Mouse (Mus musculus): Measurements from ENCODE around the gene Stard3. TPM values are rescaled to one million over a fixed set of nuclear protein-coding genes. Genes with fewer than 3 reads are reported as not detected.
"Not testable (repeated sequence)": the region's sequence is repeated elsewhere in the genome, so short reads cannot be mapped to it uniquely, and the experiment has no call there.

The Stard3 gene
- polyA plus RNA-seq, 1 experiment = 14.9 TPM

DNA sequence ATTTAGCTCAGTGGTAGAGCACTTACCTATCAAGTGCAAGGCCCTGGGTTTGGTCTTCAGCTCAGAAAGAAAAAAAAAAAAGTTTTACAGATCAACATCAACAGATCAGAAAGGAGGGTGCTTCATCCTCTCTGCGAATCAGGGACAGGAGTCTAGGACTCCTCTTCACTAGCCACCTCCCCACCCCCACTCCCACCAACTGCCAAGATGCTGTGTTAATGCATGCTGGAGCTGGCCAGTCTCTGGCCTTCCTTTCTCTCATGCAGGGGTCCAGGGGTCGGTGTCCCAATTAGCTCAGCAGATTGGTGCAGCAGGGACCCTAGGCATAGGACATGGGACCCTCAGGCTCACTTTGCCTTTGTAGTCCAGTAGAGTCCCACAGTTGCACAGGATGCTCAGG is 12.4 kb downstream of the Stard3 start:
- Histone ChIP-seq H3K4me3 (ENCODE audit: insufficient read depth, low read length) (no peak overlapping the region), H3K4me1 (ENCODE audit: control insufficient read depth, insufficient read depth, low read length) (no peaks in the 10 kb centered on the region), H3K27ac (ENCODE audit: insufficient read depth, low read length) (no peak overlapping the region)
- TF ChIP-seq POLR2A (IDR thresholded peaks at IDR 0.05; ENCODE audit: low read depth, low read length) (no peak), CTCF (IDR thresholded peaks at IDR 0.05; ENCODE audit: borderline replicate concordance, insufficient read depth, low read length) (no peak)

DNA sequence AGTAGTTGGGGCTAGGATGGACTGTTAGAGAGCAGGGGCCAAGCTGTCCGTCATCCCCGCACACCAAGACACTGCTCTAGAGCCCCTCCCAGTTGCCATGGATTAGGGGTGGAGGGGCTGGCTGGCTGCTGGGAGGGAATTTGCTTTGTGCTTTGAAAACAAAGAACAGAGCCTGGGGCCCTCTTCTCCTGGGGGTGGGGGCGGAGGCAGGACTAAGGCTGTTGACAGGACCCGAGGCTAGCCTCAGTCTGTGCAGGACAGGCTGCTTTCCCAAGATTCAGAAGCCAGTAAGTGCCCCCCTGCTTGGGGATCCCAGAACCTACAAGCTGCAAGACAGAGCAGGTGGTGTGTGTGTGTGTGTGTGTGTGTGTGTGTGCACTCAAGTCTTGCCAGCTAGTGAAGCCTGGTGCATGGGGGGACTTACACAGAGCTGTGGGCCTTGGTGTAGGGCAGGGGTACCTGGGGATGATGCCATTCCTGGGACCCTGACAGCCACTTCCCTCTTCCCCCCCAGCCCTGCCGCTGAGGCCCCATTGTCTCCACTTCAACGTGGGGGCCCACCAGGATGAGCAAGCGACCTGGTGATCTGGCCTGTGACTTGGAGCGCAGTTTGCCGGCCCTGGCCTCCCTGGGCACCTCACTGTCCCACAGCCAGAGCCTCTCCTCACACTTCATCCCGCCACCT is 13.5 kb downstream of the Stard3 start:
- Histone ChIP-seq H3K4me3 (ENCODE audit: insufficient read depth, low read length) (no peak overlapping the region), H3K27ac (ENCODE audit: insufficient read depth, low read length) (no peak overlapping the region), H3K4me1 (ENCODE audit: control insufficient read depth, insufficient read depth, low read length) (no peaks in the 10 kb centered on the region)
- TF ChIP-seq CTCF (IDR thresholded peaks at IDR 0.05; ENCODE audit: borderline replicate concordance, insufficient read depth, low read length) = no peak
- no peak for TF ChIP-seq POLR2A (IDR thresholded peaks at IDR 0.05; ENCODE audit: low read depth, low read length)

DNA sequence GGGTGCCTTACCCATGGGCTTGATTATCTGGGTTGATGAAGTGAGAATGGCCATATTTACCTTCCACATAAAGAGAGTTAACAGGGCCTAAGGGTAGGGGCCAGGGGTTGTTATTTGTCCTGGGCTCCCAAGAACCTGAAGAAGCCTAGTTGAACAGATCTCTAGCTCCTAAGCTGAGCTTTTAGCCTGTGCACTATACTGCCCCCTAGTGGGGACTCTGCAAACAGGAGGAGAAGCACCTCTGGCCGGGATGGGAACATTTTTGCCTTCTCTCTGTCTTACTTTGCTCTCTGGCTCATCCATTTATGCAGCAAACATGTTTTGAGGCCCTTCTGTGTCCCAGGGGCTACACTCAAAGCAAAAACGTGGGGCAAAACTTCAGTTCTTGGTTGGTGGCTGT is 14.2 kb downstream of the Stard3 start:
- Histone ChIP-seq H3K4me3 (ENCODE audit: insufficient read depth, low read length) (no peak overlapping the region), H3K27ac (ENCODE audit: insufficient read depth, low read length) (no peak overlapping the region), H3K4me1 (ENCODE audit: control insufficient read depth, insufficient read depth, low read length) (no peaks in the 10 kb centered on the region)
- TF ChIP-seq POLR2A (IDR thresholded peaks at IDR 0.05; ENCODE audit: low read depth, low read length) (no peak), CTCF (IDR thresholded peaks at IDR 0.05; ENCODE audit: borderline replicate concordance, insufficient read depth, low read length) (peak; percentile 44; the same call in 1 of the 2 replicates)

DNA sequence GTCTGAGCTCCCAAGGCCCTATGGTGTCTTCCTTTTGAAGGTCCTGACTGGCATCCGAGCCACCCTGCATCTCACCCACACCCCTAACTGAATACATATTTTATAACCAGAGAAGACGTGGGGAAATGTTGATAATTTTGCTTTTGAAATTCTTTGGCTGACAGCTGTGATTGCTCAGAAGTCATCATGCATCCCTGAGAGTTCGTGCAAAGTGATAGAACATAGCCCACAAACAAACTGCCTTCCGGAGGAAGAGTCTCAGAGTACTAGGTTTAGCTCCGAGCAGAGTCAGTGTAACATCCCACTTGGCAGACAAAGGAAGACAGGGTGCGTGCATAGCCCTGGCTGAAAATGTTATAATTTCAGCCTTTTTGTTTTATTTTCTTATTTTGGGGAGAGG is 15.1 kb downstream of the Stard3 start:
- no peak overlapping the region for H3K4me3 ChIP-seq (ENCODE audit: insufficient read depth, low read length)

DNA sequence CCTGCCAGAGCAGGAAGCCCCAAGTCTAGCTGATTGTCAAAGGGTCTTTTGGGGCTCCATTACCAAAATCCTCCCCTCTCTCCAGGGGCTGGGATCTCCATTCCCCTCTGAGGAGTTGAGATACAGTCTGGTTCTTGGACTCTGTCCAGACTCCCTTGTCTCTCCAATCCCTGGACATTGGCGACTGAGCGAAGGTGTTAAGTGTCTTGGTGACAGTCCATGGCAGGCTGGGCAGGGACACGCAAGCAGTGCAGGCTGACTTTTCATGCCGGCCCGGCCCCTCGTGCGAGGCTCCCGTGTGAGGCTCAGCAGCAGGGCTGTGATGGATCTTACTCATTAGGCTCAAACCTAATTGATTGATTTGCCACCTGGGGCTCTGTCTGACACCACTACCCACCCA is 16.1 kb downstream of the Stard3 start:
- no peak for TF ChIP-seq POLR2A (IDR thresholded peaks at IDR 0.05; ENCODE audit: low read depth, low read length)
- TF ChIP-seq CTCF (IDR thresholded peaks at IDR 0.05; ENCODE audit: borderline replicate concordance, insufficient read depth, low read length) = no peak

More for the DNA sequence above, 15.1 kb downstream of the Stard3 start:
- Histone ChIP-seq H3K27ac (ENCODE audit: insufficient read depth, low read length) (no peak overlapping the region), H3K4me1 (ENCODE audit: control insufficient read depth, insufficient read depth, low read length) (no peaks in the 10 kb centered on the region)
- TF ChIP-seq POLR2A (IDR thresholded peaks at IDR 0.05; ENCODE audit: low read depth, low read length) = no peak
- no peak for TF ChIP-seq CTCF (IDR thresholded peaks at IDR 0.05; ENCODE audit: borderline replicate concordance, insufficient read depth, low read length)

DNA sequence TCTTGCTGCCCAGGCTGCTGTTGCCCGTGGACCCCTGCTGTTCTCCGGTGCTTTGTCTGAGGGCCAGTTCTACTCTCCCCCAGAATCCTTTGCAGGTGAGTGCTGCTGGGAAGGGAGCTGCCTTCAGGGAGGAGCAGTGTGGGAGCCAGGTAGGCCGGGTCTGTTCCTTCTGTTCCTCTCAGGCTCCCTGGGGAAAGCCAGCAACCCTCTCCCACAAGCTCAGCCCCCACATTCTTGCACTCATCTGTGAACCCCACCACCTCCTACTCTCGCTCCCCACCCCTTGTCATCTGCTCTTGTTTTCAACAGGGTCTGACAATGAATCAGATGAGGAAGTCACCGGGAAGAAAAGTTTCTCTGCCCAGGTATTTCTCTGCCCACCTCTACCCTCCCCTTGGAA is 18.6 kb downstream of the Stard3 start:
- TF ChIP-seq POLR2A (IDR thresholded peaks at IDR 0.05; ENCODE audit: low read depth, low read length) = no peak
- no peak for TF ChIP-seq CTCF (IDR thresholded peaks at IDR 0.05; ENCODE audit: borderline replicate concordance, insufficient read depth, low read length)
- H3K27ac ChIP-seq (ENCODE audit: insufficient read depth, low read length) = no peak overlapping the region
- H3K4me3 ChIP-seq (ENCODE audit: insufficient read depth, low read length) = no peak overlapping the region
- H3K4me1 ChIP-seq (ENCODE audit: control insufficient read depth, insufficient read depth, low read length) = no peaks in the 10 kb centered on the region

More for the DNA sequence above, 16.1 kb downstream of the Stard3 start:
- Histone ChIP-seq H3K4me3 (ENCODE audit: insufficient read depth, low read length) (no peak overlapping the region), H3K4me1 (ENCODE audit: control insufficient read depth, insufficient read depth, low read length) (no peaks in the 10 kb centered on the region), H3K27ac (ENCODE audit: insufficient read depth, low read length) (no peak overlapping the region)

DNA sequence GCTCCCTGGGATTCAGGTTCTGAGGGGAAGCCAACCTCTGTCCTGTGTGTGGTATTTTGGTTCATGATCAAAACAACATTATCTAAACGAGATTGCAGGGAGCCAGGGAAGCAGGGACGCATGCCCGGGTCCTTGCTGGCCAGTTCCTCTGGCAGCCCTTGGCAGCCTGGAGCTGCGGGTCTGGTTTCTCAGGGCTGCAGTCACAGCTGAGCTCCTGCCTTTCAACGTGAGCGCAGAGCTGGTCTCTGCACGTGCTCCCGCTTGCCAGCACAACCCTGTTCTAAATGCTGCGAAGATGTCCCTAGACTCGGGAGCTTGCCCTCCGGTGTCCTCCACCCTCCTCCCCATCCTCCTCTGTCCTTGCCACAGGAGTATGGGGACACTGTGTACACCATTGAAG is 19.6 kb downstream of the Stard3 start:
- Histone ChIP-seq H3K4me1 (ENCODE audit: control insufficient read depth, insufficient read depth, low read length) (no peaks in the 10 kb centered on the region), H3K27ac (ENCODE audit: insufficient read depth, low read length) (no peak overlapping the region), H3K4me3 (ENCODE audit: insufficient read depth, low read length) (no peak overlapping the region)
- TF ChIP-seq POLR2A (IDR thresholded peaks at IDR 0.05; ENCODE audit: low read depth, low read length) = no peak
- TF ChIP-seq CTCF (IDR thresholded peaks at IDR 0.05; ENCODE audit: borderline replicate concordance, insufficient read depth, low read length) = no peak

DNA sequence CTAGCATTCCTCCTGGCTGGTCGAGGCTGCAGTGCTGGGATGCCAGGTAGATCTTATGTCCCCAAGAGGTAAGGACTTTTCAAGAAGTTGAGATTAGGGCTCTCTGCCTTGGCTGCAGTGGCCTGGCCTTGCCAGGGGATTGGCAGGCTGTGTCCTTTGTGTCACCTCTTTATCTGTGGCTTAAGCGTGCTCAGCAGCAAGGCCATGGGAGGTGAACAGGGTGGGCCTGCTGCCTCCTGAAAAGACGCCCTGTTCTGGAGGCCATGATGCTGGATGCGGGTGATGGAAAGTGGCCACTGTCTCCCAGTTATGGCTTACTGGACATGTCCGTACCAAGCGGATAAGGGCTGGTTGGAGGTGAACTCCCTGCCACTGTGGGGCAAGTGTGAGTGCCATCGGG is 21.2 kb downstream of the Stard3 start:
- H3K4me1 ChIP-seq (ENCODE audit: control insufficient read depth, insufficient read depth, low read length) = no peaks in the 10 kb centered on the region
- TF ChIP-seq CTCF (IDR thresholded peaks at IDR 0.05; ENCODE audit: borderline replicate concordance, insufficient read depth, low read length) (no peak), POLR2A (IDR thresholded peaks at IDR 0.05; ENCODE audit: low read depth, low read length) (no peak)

DNA sequence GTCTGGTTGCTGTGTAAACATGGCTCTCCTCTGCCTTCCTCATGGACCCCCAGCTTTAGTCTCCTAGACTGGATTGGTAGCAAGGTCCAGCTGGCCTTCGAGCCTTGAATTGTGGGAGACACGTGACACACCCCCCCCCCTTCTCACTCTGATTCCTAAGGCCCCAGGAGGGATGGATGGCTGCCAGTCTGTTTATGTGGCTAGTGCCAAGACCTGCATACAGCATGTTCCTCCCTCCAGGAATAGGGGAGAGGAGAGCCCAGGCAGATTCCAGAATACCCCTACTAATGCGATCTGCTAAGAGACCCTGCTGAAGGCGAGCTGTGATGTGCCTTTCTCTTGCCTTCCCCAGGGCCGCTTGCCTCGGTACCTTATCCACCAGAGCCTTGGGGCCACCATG is 21.9 kb downstream of the Stard3 start:
- Histone ChIP-seq H3K27ac (ENCODE audit: insufficient read depth, low read length) (no peak overlapping the region), H3K4me3 (ENCODE audit: insufficient read depth, low read length) (no peak overlapping the region), H3K4me1 (ENCODE audit: control insufficient read depth, insufficient read depth, low read length) (no peaks in the 10 kb centered on the region)
- TF ChIP-seq POLR2A (IDR thresholded peaks at IDR 0.05; ENCODE audit: low read depth, low read length) (no peak), CTCF (IDR thresholded peaks at IDR 0.05; ENCODE audit: borderline replicate concordance, insufficient read depth, low read length) (no peak)

More for the DNA sequence above, 21.2 kb downstream of the Stard3 start:
- H3K4me3 ChIP-seq (ENCODE audit: insufficient read depth, low read length) = no peak overlapping the region
- H3K27ac ChIP-seq (ENCODE audit: insufficient read depth, low read length) = no peak overlapping the region

DNA sequence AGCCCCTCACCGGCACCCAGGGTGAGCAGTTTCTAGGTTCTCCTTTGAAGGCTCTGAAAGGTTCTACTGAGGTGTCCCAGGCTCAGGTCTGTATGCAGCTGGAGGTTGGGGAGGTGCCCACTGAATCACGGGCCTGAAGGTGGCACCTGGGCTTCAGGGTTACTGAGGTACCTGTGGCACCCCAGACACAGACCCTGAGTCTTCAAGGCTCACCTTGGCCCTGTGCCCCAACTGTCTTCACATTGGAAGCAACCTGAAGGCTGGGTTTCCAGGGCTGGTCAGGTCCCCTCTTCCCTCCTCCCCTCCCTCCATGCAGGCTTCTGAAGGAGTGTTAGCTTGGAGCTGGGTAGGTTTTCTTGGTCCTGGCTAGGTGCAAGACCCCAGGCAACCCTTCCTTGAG is 23.5 kb downstream of the Stard3 start:
- H3K4me3 ChIP-seq (ENCODE audit: insufficient read depth, low read length) = no peak overlapping the region
- no peak for TF ChIP-seq POLR2A (IDR thresholded peaks at IDR 0.05; ENCODE audit: low read depth, low read length)
- no peak for TF ChIP-seq CTCF (IDR thresholded peaks at IDR 0.05; ENCODE audit: borderline replicate concordance, insufficient read depth, low read length)
- no peaks in the 10 kb centered on the region for H3K4me1 ChIP-seq (ENCODE audit: control insufficient read depth, insufficient read depth, low read length)
- H3K27ac ChIP-seq (ENCODE audit: insufficient read depth, low read length) = no peak overlapping the region

DNA sequence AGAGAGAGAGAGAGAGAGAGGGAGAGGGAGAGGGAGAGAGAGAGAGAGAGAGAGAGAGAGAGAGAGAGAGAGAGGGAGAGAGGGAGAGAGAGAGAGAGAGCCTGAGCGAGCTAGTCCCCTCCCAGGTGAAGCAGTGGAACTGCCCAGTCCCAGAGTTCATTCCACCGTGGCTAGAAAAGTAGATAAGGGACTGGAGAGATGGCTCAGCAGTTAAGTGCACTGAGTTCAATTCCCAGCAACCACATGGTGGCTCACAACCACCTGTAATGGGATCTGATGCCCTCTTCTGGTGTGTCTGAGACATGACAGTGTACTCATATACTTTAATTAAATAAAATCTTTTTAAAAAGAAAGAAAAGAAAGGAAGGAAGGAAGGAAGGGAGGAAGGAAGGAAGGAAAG is 24.2 kb downstream of the Stard3 start:
- not testable (repeated sequence) for H3K4me1 ChIP-seq (ENCODE audit: control insufficient read depth, insufficient read depth, low read length); H3K27ac ChIP-seq (ENCODE audit: insufficient read depth, low read length); H3K4me3 ChIP-seq (ENCODE audit: insufficient read depth, low read length)
